Mouse (Mus musculus) mesoderm, embryonic 11.5 days (tissue): ENCODE measurements at regions not wholly inside any gene's neighbourhood (a gene's known extent, or its start where the extent isn't known, plus 50 kb on each side); places are given as distances from the start of the nearest gene placed in this dataset.

Experiments used
- DNase-seq: peaks from one replicate; pipeline ENCODE4 v3.0.0-alpha.2; 2012; ENCODE audit warnings: low read depth, low spot score

- no peak for DNase-seq
Measured at GRCm38 (mm10) chr8:36363291-36363690, 597.7 kb downstream of the Gm19410 start.

GRCm38 (mm10) chr8:36364567-36365231 lies 599.1 kb downstream of the Gm19410 start:
- DNase-seq, result no peak

DNA sequence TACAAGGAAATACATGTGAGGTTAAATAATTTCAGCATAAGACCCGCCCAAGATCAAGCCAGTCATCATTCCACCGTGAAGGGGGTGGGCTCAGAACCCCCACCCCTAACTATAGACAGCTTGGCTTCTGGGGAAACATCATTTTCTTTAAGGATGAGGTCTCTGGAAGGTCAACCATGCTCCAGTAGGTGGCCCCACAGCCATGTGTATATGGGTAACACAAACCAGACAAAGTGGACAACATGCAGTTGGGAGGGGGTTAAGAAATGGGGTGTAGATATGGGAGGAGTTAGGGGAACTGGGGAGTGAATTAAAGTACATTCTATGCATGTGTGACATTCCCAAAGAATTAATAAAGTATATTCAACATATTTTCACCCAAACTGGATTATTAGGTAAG lies 600.4 kb downstream of the Gm19410 start:
- no peak for DNase-seq

GRCm38 (mm10) chr8:36376579-36377350 lies 611.2 kb downstream of the Gm19410 start:
- DNase-seq, result peak; percentile 12

DNA sequence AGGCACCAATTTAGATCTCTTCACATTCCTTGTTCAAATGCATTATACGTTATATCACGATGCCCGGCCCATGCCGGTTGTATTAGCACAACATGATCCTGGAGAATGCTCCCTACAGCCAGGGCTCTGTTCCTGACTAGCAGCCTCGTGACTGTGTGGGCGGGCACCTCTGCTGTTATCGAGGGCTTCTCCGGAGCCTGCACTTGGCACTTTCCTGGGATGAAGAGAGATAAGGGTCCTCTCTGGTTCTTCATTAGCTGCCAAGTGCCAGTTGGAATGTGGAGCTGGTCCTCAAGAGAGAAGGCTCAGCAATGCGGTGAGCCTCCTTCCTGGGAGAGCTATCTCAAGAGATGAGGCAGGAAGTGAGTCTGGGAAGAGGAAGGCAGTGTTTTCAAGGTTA lies 598.9 kb upstream of the AI429214 start:
- DNase-seq, result no peak

DNA sequence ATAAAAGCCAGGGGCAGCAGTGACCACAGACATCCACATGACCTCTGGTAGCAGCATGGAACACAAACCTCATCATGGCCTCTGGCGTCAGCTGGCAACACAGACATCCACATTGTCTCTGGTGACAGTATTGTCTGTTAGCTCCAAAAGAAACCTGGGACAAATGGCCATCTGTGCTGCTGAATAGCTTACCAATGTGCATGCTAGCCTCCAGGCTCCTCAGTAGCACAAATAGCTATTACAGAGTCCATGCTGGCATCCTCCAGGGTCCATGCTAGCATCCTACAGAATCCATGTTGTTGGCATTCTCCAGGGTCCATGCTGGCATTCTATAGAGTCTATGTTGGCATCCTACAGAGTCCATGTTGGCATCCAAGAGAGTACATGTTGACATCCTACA lies 596.9 kb upstream of the AI429214 start:
- DNase-seq, result no peak

GRCm38 (mm10) chr8:36406706-36407105 lies 586.7 kb upstream of the AI429214 start:
- no peak for DNase-seq
